ENCODE assay signal across 8 mouse cellular contexts in genomic region chr19:12549166-12549565, GRCm38 (mm10). TPM values are rescaled to one million over a fixed set of nuclear protein-coding genes. Genes with fewer than 3 reads are reported as not detected.
DNase-seq lines count a peak whose midpoint lies in the region; TF ChIP-seq lines count a peak whose summit lies in the region.

No protein-coding gene starts in this region.

- intact Hi-C loops in heart, adult 2 months (cut with DNase I): loop anchor here (1.0 kb wide), 1 partner anchor 43 kb away; no protein-coding TSS in a partner anchor

- no peak overlapping the region for H3K27ac ChIP-seq in heart, adult 2 months
- H3K27ac ChIP-seq in heart, embryonic 10.5 days: no peak overlapping the region
- no peak overlapping the region for H3K27ac ChIP-seq in cerebellum, adult 2 months (ENCODE audit: insufficient read depth, low read length)

- H3K27me3 ChIP-seq in heart, adult 2 months (ENCODE audit: control insufficient read depth, insufficient read depth, low read length): no peaks in the 10 kb centered on the region
- no peaks in the 10 kb centered on the region for H3K27me3 ChIP-seq in heart, embryonic 10.5 days (ENCODE audit: insufficient read depth, poor library complexity, severe bottlenecking)
- H3K27me3 ChIP-seq in cerebellum, adult 2 months (ENCODE audit: control insufficient read depth, insufficient read depth, low read length): no peaks in the 10 kb centered on the region

- no peaks in the 10 kb centered on the region for H3K4me1 ChIP-seq in heart, adult 2 months (ENCODE audit: control insufficient read depth, insufficient read depth, low read length)
- no peaks in the 10 kb centered on the region for H3K4me1 ChIP-seq in heart, embryonic 10.5 days
- no peaks in the 10 kb centered on the region for H3K4me1 ChIP-seq in cerebellum, adult 2 months (ENCODE audit: control insufficient read depth, insufficient read depth, low read length)

- DNase-seq in heart, adult 2 months: peak; percentile 35 to 36
- DNase-seq in heart, embryonic 10.5 days (ENCODE audit: low spot score): no peak
- DNase-seq in 3T3-L1 (ENCODE audit: low read depth, low spot score): peak; percentile 39
- peak; percentile 38 for DNase-seq in R1 (ENCODE audit: low read depth, low spot score)
- DNase-seq in heart, postnatal 4 days: peak; percentile 51
- peak; percentile 10 for DNase-seq in retina, embryonic 14.5 days (ENCODE audit: low spot score)
- DNase-seq in adipocyte (ENCODE audit: low spot score): no peak
- no peak for DNase-seq in cerebellum, adult 2 months

- peak; percentile 76 for TF ChIP-seq CTCF in heart, adult 2 months (IDR thresholded peaks at IDR 0.05)
- TF ChIP-seq CTCF in cerebellum, adult 2 months (IDR thresholded peaks at IDR 0.05; ENCODE audit: borderline replicate concordance, insufficient read depth, low read depth, low read length): no peak

- no peaks in the 10 kb centered on the region for H3K9me3 ChIP-seq in heart, embryonic 10.5 days

- no peak for TF ChIP-seq POLR2A in heart, adult 2 months (IDR thresholded peaks at IDR 0.05; ENCODE audit: insufficient read depth, low read depth, low read length)
- no peak for TF ChIP-seq POLR2A in cerebellum, adult 2 months (IDR thresholded peaks at IDR 0.05; ENCODE audit: borderline replicate concordance, insufficient read depth, low read length)

- 70% methylated on average over 5 of the region's 5 CpGs for WGBS in heart, adult 2 months
- WGBS in heart, embryonic 10.5 days: 76% methylated on average over 5 of the region's 5 CpGs
- WGBS in cerebellum, adult 2 months: 74% methylated on average over 5 of the region's 5 CpGs

- H3K36me3 ChIP-seq in heart, adult 2 months (ENCODE audit: control insufficient read depth, insufficient read depth, low read length): no peaks in the 10 kb centered on the region
- H3K36me3 ChIP-seq in heart, embryonic 10.5 days: no peaks in the 10 kb centered on the region

- H3K79me2 ChIP-seq in heart, adult 2 months (replicated peaks; ENCODE audit: control insufficient read depth, insufficient read depth, low read length): no peaks in the 10 kb centered on the region

- no peak for TF ChIP-seq EP300 in heart, adult 2 months (IDR thresholded peaks at IDR 0.05; ENCODE audit: insufficient read depth, low read depth, low read length)

- no peak overlapping the region for H3K4me3 ChIP-seq in heart, adult 2 months
- H3K4me3 ChIP-seq in heart, embryonic 10.5 days: no peak overlapping the region
- no peak overlapping the region for H3K4me3 ChIP-seq in cerebellum, adult 2 months (replicated peaks; ENCODE audit: insufficient read depth, low read depth, low read length)

- H3K9ac ChIP-seq in heart, adult 2 months (ENCODE audit: low read depth, low read length): no peak overlapping the region

RNA-seq across cellular contexts. Expression of gene Fam111a, which starts 3.6 kb away (rescaled TPM):
- 1 to 10 TPM; 4.4 to 4.7 TPM for total RNA-seq in heart, adult 2 months (2021)
- 1.5 and 2.7 TPM in 2 replicates for polyA plus RNA-seq in heart, adult 2 months (2012; rRNA removed)
- polyA plus RNA-seq in heart, embryonic 10.5 days (2016; fragmentation: Nextera tagmentation; extraction: Ambion mirVana): 20.4 and 21.3 TPM in 2 replicates
- 10 to 100 TPM; 23.1 to 23.8 TPM for total RNA-seq in heart, postnatal 4 days (2021)
- 0.46 and 0.65 TPM in 2 replicates for polyA plus RNA-seq in cerebellum, adult 2 months (2012; rRNA removed)

RNA-seq across cellular contexts. Expression of gene Dtx4, which starts 47.9 kb away (rescaled TPM):
- total RNA-seq in heart, adult 2 months (2021): 1 to 10 TPM; 5.7 to 6.2 TPM
- 3.7 and 5.0 TPM in 2 replicates for polyA plus RNA-seq in heart, adult 2 months (2012; rRNA removed)
- 0.91 and 2.9 TPM in 2 replicates for polyA plus RNA-seq in heart, embryonic 10.5 days (2016; fragmentation: Nextera tagmentation; extraction: Ambion mirVana)
- total RNA-seq in heart, postnatal 4 days (2021): 1 to 10 TPM; 7.7 to 8.9 TPM
- polyA plus RNA-seq in cerebellum, adult 2 months (2012; rRNA removed): 11.4 and 11.5 TPM in 2 replicates

RNA-seq across cellular contexts. Expression of gene Gm4952, which starts 50.6 kb away (rescaled TPM):
- total RNA-seq in heart, adult 2 months (2021): not detected
- not detected in 2 replicates for polyA plus RNA-seq in heart, adult 2 months (2012; rRNA removed)
- 0.10 and 0.17 TPM in 2 replicates for polyA plus RNA-seq in heart, embryonic 10.5 days (2016; fragmentation: Nextera tagmentation; extraction: Ambion mirVana)
- not detected for total RNA-seq in heart, postnatal 4 days (2021)
- polyA plus RNA-seq in cerebellum, adult 2 months (2012; rRNA removed): 0.16 and 0.35 TPM in 2 replicates

Comparison
In these comparisons a context has a peak if more than half of its experiments do, and no peak if none do; other contexts are left out.
1. DNase-seq: peak in heart, adult 2 months (2 of 2), 3T3-L1 (single experiment), R1 (single experiment), heart, postnatal 4 days (single experiment) and retina, embryonic 14.5 days (single experiment); none in heart, embryonic 10.5 days (single experiment), adipocyte (single experiment) and cerebellum, adult 2 months (0 of 2).